Mouse (Mus musculus) bone marrow macrophage, adult 2 months (primary cell): Measurements from ENCODE around the gene Myo7a.

ENCODE experiments used
- CTCF ChIP-seq: IDR thresholded peaks from 2 replicates; pipeline ENCODE4 v1.5.1; 2012; ENCODE audit warnings: low read depth, mild to moderate bottlenecking, low read length, moderate library complexity
- POLR2A ChIP-seq: IDR thresholded peaks from 2 replicates; pipeline ENCODE4 v1.6.1; 2012; ENCODE audit warnings: mild to moderate bottlenecking, low read depth, low read length, borderline replicate concordance

- TF ChIP-seq CTCF (no peak), POLR2A (no peak)
These were observed 33.0 kb downstream of the Myo7a start for GRCm38 (mm10) chr7:98086346-98086745.
